Mouse (Mus musculus): ENCODE results near the gene Ccl8.

DNA sequence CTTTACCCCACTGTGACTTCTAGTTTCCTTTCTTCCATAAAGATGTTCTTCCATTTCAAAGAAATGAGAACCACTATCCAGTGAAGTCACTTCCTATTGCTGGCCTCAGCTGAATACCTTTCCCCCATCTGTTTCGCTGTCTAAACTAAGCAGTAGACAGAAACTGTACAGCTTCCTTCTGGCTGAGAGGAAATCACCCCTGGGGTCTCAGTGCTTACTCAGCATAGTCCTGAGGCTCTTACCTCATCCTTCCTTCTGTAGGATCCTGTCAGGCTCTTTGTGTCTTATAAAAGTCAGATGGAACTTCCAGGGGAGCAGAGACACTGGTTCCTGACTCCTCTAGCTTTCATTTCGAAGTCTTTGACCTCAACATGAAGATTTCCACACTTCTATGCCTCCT lies 13.5 kb upstream of the Ccl8 start, which contains the start of gene Ccl12:
- no peak for TF ChIP-seq POLR2A (IDR thresholded peaks at IDR 0.05; ENCODE audit: low read depth, low read length)
- no peak for TF ChIP-seq CTCF (IDR thresholded peaks at IDR 0.05; ENCODE audit: extremely low read depth, insufficient read depth, insufficient read length, insufficient replicate concordance)

Data from spleen, adult 2 months (tissue).